Mouse (Mus musculus) fibroblast of lung, adult 2 months (primary cell): ENCODE measurements around the gene Lrrc58.

Experiments
- DNase-seq: peaks from one replicate; pipeline ENCODE4 v3.0.0-alpha.2; 2011; ENCODE audit warnings: low read depth

Gene Lrrc58

DNA sequence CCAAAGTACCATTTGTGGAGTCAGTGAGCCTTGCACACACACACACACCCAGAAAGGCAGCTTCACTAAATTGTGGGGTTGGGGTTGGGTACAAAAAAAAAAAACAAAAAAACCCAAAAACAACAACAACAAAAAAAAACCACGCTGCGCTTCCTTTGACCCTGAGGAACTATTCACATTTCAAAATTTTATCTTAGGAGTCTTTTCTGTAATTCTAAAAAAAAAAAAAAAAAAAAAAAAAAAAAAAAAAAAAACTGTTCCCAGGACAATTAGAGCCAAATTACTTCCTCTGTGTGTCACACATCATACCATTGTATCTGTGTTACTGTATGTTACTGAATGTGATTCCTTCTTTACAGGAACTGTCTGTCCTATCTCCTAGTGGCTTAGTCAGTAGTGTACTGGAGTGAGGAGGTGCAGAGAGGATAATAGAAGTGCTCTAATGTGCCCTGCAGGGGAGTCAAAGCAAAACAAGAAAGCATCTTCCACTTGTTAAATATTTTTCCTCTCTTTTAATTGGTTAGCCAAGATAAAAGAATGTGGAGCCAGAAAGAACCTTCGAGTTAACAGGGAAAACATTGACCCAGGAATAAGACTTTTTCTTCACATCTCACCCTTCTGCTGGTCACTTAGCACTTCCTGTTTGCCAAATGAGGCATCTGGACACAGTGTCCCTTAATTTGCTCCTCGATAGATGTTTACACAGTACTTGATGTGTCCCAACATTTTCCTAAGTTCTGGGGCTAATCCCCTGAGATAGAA, 1.5 kb downstream of the Lrrc58 start:
- no peak for DNase-seq

DNA sequence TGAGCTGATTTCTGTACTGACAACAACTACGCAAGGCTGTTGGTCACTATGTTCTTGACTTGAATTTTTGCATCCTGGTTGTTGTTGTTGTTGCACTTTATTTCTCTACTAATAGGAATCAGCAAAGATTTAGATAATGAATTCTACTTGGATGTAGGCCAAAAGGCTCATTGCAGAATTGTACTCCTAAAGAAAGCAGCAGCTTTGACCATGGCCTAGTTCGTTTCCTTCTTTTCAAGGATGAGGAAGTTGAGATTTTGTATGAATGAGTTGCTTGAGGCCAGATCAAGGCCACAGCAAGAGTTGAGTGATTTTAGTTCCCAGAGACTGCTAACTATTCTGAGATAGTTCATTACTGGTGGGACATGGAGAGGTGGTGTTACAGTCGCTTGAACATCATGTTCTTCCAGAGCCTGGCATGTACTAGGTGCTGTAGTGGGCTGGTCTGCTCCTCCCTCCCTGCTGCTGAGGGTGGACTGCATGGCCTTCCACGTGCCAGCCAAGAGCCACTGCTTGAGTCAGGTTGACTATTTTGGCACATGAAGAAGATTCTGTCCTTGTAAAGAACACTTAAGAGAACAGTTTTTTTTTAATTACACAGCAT, 3.0 kb downstream of the Lrrc58 start:
- DNase-seq, result no peak

DNA sequence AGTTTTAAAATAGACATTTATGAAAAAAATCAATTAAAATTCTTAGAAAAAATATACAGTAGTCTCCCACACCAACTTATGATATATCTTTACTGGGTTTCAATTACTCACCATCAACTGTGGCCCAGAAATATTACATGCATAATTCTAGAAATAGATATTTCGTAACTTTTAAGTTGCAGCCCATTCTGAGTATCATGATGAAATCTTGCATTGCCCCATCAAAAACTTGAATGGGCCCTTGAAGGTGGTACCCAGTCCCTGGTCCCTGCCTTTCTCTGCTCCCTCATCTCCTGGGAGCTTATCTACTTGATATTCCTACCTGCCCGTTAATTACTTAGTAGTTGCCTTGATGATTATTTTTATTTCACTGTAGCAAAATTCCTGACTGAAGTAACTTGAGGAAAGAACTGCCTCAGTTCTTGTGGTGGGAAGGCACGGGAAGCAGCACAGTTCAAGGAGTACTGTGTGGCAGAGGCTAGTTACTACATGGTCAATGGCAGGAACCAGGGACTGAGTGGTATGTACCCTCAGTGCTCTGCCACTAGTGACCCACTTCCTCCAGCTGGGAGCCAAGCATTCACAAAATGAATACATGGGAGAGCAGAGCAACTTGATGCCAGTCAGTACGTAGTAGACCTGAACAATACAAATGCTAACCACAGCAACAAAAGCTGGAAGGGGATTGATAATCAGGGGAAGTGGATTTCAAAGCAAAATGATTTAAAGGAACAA, 6.5 kb downstream of the Lrrc58 start:
- no peak for DNase-seq

DNA sequence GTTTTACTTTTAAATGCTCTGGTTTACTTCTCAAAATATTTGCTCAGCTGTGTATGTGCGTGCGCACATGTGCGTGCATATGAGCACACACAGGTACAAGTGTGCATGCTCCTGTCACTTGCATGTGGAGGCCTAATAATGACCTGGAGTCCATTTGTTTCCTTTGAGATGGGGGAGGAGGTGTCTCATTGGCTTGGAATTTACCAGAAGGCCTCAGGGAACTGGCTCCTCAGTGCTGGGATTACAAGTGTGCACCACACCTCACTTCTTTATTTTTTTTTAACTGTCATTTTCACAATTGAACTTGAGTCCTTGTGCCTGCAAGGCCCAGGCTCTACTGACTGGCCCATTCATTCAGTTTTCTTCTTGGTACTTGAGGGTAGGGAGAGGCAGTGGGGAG, 9.2 kb downstream of the Lrrc58 start:
- no peak for DNase-seq

DNA sequence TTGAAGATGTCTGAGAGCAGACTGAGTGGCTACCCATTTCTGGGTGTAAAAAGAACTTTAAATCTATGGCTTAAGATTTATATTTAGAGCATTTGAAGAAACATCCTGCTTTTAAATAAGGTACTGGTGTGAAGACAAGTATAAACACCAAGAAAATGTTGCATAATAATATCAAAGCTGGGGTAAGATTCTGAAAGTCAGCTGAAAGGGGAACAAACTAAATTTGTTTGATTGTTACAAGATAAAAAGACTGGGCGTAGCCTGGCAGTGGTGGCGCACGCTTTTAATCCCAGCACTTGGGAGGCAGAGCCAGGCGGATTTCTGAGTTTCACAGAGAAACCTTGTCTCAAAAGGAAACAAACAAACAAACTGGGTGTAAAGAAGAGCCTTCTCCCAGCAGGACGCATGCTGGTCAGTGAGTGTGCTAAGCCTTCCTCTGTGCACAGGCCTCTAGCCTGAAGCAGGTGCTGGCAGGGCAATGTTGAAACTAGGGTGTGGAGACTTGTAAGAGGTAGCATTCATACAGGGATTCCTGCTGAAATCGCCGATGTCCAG, 10.8 kb downstream of the Lrrc58 start:
- no peak for DNase-seq

DNA sequence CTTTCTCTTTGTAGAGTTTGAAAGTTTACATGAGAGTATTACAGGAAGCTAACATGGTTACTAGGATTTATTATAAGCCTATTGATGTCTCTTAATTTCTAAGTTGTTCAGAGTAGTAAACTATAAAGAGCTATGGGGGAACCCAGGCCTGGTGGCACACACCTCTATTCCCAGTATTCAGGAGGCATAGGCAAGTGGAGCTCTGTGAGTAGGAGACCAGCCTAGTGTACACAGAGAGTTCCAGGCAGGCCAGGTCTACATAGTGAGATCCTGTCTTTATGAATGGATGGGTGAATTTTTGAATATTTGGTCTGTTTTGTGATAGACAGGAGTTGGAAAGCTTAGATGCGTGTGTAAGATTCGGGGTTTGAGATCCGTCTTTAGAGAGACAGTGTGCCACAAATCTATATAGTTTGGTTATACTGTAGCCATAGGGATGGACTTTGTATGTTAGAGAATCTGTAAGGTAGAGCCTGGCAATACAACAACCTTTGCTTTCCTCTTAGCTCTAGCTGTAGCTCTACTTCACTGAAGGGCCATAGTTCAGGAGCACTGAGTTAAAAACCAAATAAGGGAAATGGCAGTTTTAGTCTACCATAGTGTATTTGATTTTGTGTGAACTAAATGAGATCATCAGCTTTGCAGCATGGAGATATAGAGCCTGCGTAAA, 11.7 kb downstream of the Lrrc58 start:
- DNase-seq, result no peak

DNA sequence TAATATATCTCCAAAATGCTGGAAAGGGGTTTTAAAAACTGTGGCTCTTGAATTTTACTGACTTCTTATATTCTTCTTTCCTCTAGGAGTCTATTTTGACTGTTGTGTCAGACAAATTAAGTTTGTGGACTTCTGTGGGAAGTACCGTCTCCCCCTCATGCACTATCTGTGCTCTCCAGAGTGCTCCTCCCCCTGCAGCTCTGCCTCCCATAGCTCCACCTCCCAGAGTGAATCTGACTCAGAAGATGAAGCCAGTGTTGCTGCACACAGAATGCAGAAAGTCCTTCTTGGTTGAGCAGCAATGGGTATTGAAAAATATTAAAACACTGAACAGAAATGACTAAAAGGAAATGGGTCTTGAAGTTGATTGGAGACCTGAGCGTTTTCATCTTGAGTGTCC, 13.0 kb downstream of the Lrrc58 start:
- DNase-seq, result no peak

DNA sequence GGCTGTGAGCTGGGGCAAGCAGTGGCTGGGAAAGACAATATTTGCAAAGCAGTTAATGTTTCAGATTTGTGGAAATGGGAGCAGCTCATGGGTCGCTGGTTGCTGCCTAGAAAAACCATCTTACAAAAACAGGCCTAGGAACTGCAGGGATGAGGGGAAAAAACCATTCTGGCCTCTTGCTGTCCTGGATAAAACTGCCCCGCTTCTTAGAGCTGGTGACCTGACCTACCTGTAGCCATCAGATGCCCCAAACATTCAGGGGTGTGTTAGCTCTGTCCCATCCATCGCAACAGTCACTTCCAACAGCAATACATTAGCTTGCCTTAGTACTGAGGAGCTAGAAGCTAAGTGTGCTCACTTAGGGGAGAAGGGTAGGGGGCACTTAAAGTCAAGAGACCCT, 20.8 kb downstream of the Lrrc58 start:
- DNase-seq, result no peak

DNA sequence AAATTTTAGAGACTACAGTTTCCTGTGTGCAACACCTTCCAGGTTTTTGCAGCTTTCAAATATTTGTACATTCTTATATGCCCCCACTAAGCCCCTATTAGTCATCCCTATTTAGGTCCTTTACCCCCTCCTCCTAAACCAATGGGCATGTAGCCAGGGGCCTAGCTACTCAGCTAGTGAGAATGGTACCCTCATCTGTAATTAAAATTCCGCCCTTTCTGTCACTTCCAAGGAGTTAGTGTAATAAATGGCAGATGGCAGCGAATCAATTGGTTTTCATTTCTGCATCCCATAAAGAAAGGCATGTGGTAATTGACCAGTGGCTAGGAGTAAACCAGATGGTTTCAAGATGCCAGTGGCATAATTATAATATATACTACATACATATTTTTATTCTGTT, 24.5 kb downstream of the Lrrc58 start:
- DNase-seq, result no peak

DNA sequence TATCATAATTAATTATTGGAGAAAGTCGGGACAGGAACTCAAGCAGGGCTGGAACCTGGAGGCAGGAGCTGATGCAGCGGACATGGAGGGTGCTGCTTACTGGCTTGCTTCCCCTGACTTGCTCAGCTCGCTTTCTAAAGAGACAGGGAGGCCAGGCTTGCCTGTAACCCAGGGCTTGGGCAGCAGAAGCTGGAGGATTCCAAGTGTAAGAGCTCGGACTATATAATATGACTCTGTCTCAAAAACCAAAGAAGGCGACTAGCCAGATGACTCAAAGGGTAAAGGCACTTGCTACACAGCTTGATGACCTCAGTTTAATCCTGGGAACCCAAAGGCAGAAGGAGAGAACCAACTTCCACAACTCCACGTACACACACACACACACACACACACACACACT, 25.2 kb downstream of the Lrrc58 start:
- peak; percentile 33 for DNase-seq

DNA sequence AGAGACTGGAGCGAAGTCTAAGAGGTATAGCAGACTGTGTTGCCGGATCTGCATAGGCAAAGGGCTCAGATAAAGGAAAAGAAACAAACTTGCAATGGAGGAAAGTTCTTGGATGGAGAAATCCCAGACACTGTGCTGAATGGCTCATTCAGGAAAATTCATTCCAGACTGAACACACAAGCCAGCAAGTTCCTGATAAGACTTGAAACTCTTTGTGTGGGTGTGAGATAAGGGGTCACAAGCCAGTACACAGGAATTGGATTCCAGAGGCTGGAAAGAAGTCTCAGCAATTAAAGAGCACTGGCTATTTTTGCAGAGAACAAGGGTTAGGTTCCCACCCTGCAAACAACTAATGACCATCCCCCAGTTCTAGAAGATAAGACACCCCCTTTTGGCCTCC, 25.8 kb downstream of the Lrrc58 start:
- no peak for DNase-seq

DNA sequence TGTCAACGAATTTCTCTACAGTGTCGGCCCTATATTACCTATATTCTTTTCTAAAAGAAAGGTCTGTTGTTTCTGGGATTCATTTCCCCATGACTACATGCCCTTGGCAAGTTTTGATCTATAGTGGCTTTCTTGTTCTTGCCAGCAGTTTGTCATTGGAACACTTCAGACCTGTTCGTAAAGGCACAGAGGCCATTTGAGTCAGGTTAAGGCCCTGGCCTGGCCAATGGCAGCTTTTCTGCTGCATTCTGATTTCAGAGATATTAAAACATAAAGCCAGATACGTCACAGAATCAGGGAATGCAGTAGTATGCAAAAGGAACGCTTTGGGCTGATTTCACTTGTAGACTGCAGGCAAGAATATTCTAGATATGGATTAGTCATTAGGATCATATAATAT, 30.6 kb downstream of the Lrrc58 start:
- no peak for DNase-seq

DNA sequence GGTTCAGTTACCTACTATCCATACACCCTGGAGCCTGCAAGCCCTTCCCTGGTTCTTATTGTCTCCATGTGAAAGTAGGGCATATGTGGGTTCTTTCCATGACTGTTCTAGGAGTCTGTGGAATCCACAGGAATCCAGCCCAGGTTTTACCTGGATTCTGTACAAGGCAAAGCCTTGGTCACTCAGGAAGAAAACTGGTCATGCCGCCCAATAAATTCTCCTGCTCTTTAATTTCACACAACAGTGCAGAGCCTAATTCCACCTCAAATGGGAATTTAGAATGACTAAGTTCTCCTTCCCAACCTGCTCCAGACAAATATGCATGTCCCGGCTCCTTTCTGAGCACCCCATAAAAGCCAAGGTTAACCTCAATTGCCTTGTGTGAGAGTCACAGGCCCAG, 31.2 kb downstream of the Lrrc58 start:
- no peak for DNase-seq

DNA sequence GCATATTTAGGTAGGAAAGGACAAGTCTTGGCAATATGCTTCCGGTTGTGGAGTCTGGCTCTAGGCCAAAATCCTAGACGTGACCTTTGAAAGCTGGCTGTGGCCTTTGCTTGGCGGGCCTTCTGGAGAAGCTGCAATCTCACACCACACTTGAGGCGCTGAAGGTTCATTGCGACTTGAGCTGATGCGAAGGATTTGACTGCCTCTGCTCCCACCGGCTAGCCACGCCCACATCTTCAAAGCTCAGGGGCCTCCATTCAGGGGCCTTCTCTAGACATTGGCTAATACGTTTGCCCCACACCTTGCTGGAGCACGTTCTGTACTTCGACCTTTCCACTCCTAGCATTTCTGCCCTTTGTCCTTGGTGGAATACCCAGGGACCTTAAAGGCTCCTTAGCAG, 33.1 kb downstream of the Lrrc58 start:
- DNase-seq, result no peak

DNA sequence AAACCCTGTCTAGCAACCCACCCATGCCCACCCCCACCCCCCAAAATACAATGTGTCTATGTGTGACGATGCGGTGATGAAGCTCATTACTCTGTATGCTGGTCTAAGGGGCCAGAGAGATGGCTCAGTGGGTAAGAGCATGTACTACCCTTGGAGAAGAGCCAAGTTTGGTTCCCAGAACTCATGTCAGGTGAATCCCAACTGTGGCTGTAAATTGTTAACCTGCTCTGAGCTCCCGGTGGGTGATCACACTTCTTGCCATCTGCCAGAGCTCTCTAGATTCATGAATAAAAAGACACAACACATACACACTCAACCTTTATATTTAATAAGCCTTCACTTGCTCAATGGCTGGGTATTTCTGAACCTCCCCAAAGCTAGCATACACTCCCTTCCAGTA, 38.3 kb downstream of the Lrrc58 start:
- no peak for DNase-seq

DNA sequence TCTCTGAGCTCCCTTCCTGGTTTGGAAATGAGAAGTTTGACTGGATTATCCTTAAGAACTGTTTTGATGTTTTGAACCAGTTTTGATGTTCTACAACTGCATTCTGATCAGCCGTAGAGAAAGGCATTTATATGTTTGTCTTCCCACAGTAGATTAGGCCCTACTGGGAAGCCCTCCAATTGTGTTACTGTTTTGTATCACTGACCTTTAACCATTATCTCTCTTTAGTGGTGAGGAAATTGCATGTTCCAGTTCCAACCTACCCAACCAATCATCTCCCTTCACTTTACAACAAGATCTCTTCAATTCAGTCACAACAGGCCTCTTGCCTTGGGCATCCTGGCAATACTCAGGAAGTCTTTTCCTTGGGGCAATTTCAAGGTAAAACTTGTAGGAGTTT, 42.9 kb downstream of the Lrrc58 start:
- no peak for DNase-seq

DNA sequence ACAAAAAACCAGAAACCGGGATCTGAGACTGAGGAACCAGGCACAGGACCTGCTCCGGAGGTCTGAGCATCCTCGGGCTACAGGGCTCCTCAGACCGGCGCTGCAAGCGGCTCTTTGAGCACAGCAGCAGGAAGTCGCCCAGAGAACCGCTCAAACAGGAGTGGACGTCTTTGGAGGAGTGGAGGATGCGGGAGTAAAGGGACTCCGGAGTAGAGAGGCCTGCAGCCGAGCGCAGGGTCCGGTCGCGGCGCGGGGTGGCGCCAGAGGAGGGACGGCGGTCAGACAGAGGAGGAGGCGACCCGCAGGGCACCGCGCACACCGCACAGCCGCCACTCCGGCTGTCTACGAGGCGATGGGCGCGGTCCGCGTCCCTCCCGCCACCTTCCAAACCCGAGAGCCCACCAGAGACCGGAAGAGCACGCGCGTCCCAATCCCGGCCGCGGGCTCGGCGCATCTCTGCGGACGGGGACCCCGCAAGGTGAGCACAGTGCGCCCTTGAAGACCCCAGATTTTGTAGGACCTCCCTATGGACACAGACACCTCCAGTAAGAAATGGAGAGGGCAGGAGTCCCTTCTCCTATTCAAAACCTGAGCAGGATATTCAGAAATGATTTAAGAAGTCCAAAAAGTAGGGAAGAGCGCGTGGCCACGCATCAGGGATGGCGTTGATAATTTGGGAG, 48.1 kb downstream of the Lrrc58 start, which contains the start of gene Gpr156:
Gpr156 (plus strand) TSS at position 359 of the 680 bp plus-strand sequence.
- no peak for DNase-seq

DNA sequence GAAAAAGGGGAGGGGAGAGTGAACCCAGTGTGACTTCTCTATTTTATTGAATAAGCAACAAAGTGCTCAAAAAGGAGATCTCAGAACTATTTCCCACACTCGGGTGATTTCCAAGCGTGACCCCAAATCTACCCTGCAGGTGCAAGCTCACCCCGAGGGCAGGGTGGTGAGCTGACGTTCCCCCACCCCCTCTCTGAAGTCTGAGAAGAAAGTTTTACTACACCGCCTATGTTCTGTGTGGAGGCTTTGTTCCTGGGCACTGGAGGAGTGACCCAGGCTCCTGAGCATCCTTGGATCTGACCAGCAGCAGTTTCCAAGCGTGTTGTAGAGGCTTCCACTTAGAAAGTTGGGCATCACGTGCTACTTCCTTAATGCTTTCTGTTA, 48.6 kb downstream of the Lrrc58 start:
- DNase-seq, result no peak

DNA sequence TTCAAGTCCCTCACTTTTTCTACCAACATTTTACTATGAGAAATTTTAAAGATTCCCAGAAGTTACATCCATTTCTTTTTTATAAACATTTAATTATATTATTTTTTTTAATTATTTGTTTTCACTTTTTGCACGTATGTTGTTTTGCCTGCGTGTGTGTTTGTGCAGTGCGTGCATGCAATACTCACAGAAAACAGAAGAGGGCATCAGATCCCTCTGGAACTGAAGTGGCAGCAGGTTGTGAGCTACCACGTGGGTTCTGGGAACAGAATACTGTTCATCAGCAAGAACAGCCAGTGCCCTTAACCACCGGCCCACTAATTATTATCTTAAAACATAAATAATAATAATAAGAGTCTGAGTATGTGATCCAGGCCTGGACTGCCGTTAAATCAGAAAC, 50.8 kb downstream of the Lrrc58 start:
- no peak for DNase-seq

DNA sequence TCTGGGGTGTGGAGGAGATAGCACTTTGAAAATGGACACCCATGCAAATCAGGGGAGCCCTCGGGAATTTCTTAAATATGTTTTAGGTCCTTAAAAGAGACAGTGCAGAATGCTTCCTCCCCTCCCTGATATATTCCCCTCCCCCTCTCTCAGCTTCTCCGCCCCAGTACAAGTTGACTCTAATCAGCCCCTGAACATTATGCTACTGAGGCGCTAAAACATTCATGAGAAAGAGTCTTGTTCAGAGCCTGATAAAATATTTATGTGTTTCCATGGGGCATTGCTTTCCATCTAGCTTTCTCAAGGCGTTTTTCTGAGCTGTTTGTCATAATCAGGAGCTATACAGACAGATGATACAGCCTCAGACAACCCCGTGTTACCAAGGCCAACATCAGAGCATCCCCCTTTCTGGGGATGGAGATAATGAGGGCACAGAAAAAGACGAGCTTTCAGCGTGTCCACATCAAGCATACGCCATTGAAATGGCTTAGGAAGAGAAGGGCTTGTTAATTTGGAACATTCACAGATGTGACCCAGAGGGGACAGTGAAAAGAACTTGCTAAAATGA, 52.7 kb downstream of the Lrrc58 start:
- DNase-seq, result no peak

DNA sequence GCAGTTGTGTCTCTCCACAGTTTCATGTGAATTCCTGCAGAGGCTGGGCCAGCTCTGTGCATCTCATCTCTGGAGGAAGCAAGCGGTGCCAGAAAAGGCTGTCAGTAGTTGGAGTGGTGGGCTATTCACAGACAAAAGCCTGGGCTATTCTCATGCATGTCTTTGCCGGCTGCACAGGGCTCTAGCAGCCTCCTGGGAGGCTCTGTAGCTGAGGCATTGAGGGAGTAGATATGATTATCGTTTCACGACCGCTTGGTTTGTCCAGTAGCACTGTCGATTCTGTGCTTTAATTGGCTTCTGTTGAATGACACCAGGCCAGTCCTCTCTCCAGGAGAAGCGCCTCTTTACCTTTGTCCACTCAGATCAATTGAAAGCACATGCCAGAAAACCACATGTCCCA, 57.9 kb downstream of the Lrrc58 start:
- no peak for DNase-seq

DNA sequence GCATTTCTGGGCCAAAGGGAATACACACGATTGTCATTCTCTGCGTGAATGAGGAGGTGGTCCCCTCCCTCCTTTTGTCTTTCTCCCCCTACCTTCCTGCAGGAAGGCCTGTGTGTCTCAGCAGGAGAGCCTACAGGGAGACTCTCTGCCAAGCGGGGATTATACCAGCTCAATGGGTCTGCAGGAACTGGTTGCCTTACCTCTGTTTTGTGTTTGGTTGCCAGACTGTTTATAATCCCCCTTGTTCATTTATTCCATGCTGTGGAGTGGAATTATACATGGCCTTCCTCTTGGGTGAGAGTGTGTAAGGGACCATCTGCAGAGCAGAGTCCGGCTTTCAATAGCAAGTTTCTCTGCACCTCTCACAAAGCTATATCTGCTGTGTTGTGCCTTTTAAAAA, 58.9 kb downstream of the Lrrc58 start:
- no peak for DNase-seq
